Mouse (Mus musculus): Measurements from ENCODE around the gene Spock1.

Gene Spock1

DNA sequence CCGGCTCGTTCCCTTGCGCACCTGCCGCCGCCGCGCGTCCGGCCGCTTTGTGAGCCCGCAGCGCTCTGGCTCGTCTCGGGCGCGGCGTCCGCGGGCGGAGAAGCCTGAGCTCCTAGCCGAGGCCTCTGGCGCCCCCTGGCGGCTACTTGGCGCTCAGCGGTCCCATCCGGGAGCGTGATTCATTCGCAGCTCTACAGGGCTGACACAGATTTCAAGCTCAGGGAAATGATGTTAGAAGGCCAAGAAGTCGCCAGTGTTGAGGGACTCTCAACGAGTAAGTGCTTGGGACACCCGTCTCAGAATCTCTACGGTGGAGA is at the start of gene Spock1:
Spock1 (minus strand) TSS at position 67 of the 317 bp plus-strand sequence.
- CTCF ChIA-PET, result interaction anchor here (0.6 to 2.2 kb wide), 49 partner anchors 9 to 985 kb away, joined by 3 to 14 read pairs (median 3); partner anchors contain the start of gene Idnk (in 1 of the 4)
- POLR2A ChIA-PET, result interaction anchor here in 2 of 4 experiments (0.6 to 0.7 kb wide), 4 partner anchors 19 to 1054 kb away, joined by 3 to 7 read pairs (median 4); no protein-coding TSS in a partner anchor

DNA sequence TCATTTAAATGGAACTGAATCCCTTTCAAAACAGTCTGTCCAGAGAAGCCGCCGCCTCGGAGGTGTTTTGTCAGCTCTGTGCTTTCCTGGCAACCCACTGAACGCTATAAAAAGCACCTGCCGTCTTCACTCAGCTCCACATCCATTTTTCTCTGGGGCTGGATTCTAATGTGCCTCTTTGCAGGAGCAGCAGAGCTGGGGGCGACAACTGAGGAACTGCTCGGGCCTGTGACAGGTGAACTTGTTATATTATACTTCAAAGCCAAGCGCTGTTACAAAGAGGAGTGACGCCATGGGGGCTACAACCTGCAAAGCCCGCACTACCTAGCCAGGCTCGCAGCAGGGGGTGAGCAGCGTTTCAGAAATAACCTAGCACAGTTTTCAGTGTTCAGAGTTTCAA is 42.0 kb upstream of the Spock1 start:
- CTCF ChIA-PET, result no interaction called here
- POLR2A ChIA-PET, result interaction anchor here in 1 of 4 experiments (0.6 kb wide), 1 partner anchor 1761 kb away, joined by 7 read pairs; no protein-coding TSS in a partner anchor

DNA sequence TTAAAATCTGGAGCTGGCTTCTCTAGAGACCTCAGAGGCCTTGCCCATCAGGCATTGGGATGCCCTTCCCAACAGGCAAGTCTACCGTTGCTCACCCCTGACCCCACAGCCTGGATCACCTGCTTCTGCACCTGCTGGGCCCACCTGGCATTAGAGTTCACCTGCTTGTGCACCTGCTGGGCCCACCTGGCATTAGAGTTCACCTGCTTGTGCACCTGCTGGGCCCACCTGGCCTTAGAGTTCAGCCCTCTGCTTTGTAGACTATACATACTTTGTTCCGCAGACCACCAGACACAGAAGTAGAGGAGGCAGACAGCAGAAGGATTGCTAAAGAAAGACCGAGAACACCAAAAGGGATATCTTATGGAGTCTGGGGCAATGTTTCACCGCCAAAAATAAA is 41.4 kb upstream of the Spock1 start:
- CTCF ChIA-PET, result no interaction called here
- POLR2A ChIA-PET, result no interaction called here

DNA sequence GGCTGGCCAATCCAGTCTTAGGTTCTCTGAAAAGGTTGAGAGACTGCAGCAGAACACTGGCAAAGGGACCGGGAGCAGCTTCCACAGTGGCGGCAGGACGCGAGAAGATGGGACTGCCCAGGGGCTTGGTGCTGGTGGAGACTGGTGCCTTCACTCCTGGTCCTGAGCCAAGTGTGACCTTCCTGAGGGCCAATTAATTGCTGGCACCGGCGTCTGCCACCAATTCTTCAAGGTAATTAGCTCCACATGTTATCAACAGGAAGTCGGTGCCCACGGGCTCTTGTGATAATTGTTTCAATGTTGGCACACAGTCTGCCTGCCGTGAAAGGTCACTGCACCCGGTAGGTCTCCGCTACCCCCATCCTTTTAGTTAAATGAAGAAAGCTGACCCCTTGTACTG is 37.1 kb upstream of the Spock1 start:
- POLR2A ChIA-PET, result no interaction called here
- CTCF ChIA-PET, result no interaction called here

DNA sequence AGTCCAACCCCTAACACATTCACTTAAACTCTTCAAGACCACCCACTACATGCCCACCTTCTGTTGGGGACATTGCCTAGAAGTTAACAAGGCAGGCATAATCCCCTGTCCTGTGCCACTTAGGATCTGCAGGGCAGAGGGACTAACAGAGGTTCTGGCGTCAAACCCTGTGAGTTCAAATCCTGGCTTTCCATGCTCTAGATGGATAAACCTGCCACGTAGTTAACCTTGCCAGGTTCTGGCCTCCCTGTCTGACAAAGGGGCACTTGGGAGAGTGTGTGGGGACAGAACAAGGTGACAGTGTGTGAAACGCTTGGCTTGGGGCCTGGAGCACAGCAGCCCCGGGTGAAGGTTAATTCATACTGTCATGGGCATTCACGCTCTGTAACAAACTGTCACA is 36.3 kb upstream of the Spock1 start:
- ChIA-PET POLR2A (no interaction called here), CTCF (no interaction called here)

DNA sequence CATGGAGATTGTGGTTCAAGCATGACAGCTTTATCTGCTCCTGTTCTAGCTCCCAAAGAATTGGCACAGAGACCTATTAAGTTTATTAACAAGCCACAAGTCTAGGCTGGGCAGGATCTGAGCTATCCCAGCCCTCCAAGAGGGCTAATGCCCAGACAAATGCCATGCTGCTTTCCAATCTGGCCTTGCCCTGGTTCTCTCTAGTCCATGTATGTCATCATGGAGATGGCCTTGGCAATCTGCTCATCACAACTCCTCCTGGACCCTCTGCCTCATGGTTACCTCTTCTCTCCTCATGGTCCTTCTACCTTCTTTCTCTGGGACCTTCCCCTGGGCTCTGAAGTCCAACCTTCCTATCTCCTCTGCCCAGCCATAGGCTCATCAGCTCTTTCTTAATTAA is 35.8 kb upstream of the Spock1 start:
- CTCF ChIA-PET, result no interaction called here
- POLR2A ChIA-PET, result no interaction called here

DNA sequence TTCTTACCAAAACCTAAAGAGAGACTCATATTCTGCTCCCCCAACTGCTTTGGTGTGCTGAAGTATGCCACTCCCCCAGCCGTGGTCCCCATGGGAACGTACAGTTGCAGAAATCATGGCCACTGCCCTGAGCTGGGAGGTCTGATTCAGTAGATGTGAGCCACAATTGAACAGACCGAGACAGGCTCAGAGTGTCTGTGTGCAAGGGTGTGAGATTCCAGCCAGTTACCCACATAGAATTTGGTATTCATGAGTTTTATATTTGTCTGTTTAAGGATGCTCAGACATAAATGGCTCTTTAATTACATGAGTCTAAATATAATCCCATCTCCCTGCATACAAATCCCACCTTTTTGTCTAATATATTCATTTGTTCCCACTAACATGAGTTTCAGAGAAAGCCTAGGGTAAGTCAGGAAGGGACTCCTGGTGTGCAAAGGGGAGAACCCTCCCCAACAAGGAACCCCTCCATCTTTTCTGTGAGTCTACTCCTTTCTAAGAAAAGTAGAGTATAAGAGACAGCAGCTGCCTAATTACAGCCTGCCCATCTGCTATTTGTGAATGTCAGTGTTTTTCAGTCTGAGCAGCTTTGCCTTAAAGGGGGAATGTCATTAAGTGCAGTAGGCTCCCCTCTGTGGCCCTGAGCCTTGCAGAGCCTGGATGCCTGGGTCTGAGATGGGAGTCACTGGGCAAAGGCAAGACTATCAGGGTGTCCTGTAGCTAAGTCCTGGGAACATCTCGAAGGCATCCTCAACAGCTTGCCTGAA is 29.5 kb upstream of the Spock1 start:
- POLR2A ChIA-PET, result interaction anchor here in 1 of 4 experiments (0.9 kb wide), 1 partner anchor 1610 kb away, joined by 3 read pairs; no protein-coding TSS in a partner anchor
- CTCF ChIA-PET, result interaction anchor here in 1 of 4 experiments (0.8 kb wide), 1 partner anchor 10 kb away, joined by 4 read pairs; no protein-coding TSS in a partner anchor

DNA sequence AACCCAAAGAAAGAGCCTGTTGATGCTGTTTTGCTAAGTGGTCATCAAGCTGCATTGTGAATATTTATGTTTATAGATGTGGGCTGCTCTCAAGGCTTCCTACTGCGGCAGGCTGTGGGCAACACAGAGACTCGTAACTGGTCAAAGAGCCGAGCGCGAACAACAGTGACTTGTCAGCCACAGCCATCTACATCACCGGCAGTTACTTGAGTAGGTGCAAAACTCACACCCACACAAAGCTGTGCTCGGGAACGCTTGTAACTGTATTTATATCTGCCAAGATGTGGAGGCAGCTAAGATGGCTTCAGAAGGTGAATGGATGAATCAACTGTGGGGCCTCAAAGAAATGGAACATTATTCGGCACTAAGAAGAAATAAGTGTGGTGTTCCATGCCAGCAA is 23.9 kb upstream of the Spock1 start:
- CTCF ChIA-PET, result interaction anchor here in 1 of 4 experiments (0.6 to 1.1 kb wide), 2 partner anchors 8 to 25 kb away, joined by 3 to 4 read pairs; partner anchors contain the start of gene Spock1
- POLR2A ChIA-PET, result no interaction called here

DNA sequence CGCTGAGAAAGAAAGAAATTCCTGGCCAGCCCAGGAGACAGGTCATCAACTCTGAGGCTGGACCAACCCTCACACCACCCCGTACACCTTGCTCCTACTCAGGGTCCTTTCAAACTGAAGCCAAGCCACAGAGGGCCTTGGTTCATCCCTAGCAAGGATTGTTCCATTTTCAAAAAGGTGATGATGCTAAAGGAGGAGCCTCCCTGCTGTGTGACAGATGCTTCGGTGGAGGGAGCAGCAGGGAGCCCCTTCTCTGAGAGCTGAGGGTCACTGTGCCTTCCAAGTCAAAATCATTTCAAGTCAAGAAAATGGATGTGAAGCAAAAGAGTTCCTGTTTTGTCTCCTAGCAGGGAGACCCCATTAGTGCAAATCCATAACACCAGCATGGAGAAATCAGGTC is 23.2 kb upstream of the Spock1 start:
- ChIA-PET POLR2A (no interaction called here), CTCF (interaction anchor here in 2 of 4 experiments (0.6 to 1.4 kb wide), 2 partner anchors 23 to 1369 kb away, joined by 3 read pairs; partner anchors contain the start of gene Spock1 (in 1 of the 2))

DNA sequence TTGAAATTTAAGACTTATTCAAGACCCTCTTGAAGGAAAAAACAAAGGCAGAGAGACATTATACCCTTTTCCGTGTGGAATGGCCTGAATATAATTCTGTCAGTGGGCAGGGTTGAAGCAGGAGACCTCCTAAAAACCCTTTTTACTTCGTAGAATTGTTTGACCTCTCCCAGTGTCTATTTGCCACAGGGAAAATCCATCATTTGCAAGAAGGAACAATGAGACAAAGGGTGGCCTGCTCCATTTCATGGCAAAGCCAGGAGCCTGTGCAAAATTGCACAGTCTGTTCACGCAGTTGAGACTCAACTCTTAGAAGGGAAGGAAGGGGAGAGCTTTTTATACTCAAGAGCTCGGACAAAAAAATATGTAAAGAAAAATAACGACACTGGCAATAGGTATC is 22.6 kb upstream of the Spock1 start:
- POLR2A ChIA-PET, result interaction anchor here in 1 of 4 experiments (0.6 to 0.7 kb wide), 2 partner anchors 27 to 725 kb away, joined by 3 to 6 read pairs; no protein-coding TSS in a partner anchor
- CTCF ChIA-PET, result interaction anchor here in 2 of 4 experiments (0.6 to 1.4 kb wide), 2 partner anchors 23 to 1368 kb away, joined by 3 read pairs; partner anchors contain the start of gene Spock1 (in 1 of the 2)

DNA sequence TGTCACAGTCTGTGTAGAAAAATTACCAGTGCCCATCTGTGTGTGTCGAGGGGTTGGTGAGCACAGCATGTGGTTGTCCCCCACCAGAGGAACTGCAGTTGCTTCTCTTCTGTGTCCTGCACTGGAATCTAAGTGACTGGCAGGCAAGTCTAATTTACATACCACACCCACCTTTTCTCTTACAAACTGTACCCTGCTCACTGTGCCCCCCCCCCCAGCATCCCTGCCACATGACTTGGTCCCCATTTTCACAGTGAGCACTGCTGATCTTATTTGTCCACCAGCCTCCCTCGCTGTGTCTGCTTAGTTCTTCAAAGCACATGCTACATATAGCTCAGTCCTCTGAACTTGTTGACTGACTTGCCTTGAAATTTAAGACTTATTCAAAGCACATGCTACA is 22.2 kb upstream of the Spock1 start:
- ChIA-PET POLR2A (interaction anchor here in 1 of 4 experiments (0.6 to 0.7 kb wide), 2 partner anchors 28 to 726 kb away, joined by 3 to 6 read pairs; no protein-coding TSS in a partner anchor), CTCF (interaction anchor here in 1 of 4 experiments (1.4 kb wide), 1 partner anchor 22 kb away, joined by 3 read pairs; the partner anchor contains the start of gene Spock1)

DNA sequence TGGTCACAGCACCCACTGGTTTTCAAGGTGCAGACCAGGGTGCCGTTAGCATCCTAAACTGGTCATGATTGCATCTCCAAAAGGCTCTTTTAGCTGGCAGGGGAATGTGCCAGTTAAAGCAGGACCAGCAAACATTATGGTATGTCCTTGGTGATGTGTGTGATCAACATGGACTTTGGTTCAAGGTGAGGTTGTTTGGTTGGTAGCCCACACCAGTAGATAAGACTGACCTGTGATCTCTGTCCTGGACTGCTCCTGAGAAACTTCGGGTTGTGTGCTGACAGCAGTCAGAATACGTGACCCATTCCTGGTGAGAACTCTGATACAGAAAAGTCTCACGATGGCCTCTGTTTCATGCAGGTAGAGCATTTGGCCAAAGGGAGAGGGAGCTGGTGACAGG is 11.8 kb upstream of the Spock1 start:
- ChIA-PET POLR2A (no interaction called here), CTCF (interaction anchor here in 1 of 4 experiments (0.6 kb wide), 1 partner anchor 679 kb away, joined by 3 read pairs; no protein-coding TSS in a partner anchor)

DNA sequence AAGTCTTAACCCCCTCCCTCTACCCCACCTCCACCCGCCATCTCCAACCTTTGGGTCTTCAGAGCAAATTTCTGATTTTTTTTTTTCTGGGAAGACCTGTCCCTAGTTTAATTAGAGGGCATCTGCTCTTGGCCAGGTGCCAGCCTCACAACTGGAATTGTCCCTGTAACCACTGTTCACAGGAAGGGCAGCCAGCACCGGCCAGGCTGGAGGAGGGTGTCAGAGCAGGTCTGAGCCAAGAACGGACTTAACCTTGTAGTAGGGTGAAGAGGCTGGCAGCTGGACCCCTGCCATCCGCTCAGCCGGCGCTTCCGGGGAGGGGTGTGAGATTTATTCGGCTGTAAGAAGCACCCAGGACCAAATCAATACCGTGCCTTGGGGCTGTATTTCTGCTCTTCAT is 3.0 kb upstream of the Spock1 start:
- ChIA-PET CTCF (no interaction called here), POLR2A (interaction anchor here in 1 of 4 experiments (0.6 kb wide), 1 partner anchor 369 kb away, joined by 3 read pairs; no protein-coding TSS in a partner anchor)

DNA sequence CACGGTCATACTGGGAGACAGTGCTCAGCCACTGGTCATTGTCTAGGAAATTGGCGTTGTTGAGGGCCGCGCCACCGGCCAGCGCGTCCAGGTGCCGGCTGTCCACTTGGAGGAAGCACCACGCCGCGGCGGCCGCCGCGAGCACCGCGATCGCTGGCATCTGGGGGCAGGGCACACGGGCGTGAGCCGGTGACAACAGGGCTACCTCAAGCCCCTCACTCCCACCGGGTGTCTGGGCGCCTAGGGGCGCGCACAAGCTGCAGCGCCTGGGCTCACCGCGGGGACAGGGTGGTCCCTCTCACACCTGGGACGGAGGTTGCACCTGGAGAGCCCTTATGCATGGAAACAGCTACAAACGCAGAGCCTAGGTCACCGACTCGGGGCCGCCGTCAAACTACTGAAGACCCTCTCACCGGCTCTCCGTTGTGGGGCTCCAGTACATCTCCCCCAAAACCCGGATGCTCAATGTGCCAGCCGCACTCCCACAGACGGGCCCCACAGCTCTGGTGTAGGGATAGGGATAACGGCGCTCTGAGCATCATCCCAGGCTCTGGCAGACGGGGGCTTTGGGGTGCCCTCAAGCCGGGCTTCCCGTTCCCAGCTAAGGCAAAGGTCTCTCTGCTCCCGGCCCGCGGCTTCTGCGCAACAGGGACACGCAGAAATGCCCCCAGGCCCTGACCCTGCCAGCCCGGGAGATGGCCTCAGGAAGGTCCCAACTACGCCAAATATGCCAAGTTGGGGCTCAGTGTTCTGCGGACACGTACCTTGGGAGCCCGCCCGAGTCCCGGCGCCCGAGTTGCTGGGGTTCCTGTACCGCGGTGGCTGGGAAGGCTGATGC is 485 bp downstream of the Spock1 start:
- CTCF ChIA-PET, result interaction anchor here (0.5 to 2.2 kb wide), 46 partner anchors 10 to 1625 kb away, joined by 3 to 14 read pairs (median 4); partner anchors contain the start of gene Idnk (in 1 of the 4)
- POLR2A ChIA-PET, result interaction anchor here in 1 of 4 experiments (0.6 kb wide), 1 partner anchor 210 kb away, joined by 6 read pairs; no protein-coding TSS in a partner anchor

DNA sequence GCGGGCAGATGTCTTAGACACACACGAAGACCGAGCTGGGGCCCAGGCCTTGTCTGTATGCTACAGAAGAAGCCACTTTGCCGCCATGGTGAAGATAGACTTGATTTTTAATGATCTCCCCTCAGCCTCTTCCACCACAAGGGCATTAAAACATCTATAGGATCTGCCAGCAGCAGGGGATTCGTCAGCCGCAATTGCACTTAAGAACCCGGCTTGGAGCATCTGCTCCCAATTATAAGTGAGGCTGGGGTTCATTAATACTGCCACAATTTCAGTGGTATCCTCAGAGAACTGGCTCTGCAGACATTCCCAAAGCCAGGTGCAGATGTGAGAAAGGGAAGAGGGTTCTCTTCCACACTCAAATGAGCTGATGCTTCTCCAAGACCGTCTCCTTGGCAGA is 13.5 kb downstream of the Spock1 start:
- ChIA-PET CTCF (no interaction called here), POLR2A (no interaction called here)

DNA sequence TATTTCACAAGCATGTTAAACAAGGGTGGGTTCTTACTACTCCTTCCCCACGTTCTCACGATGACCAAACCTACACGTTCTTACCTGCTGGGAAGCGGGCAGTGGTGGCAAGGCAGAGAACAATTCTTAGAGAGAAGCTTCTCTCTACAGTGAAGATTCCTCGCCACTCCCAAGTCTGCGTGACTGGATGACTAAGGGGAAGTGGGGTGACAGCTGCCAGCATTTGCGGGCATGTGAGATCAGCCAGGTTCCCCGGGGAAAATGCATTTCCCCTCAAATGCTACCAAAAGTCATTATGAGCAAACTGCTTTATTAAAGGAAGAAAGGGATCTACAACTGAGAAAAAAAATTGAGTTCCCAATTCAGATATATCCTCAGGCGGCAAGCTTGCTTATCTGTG is 18.4 kb downstream of the Spock1 start:
- ChIA-PET CTCF (interaction anchor here in 2 of 4 experiments (0.6 to 1.5 kb wide), 2 partner anchors 19 to 59 kb away, joined by 5 to 9 read pairs; partner anchors contain the start of gene Spock1 (in 1 of the 2)), POLR2A (interaction anchor here in 3 of 4 experiments (0.6 to 1.2 kb wide), 4 partner anchors 19 to 1596 kb away, joined by 3 to 8 read pairs (median 4); no protein-coding TSS in a partner anchor)

DNA sequence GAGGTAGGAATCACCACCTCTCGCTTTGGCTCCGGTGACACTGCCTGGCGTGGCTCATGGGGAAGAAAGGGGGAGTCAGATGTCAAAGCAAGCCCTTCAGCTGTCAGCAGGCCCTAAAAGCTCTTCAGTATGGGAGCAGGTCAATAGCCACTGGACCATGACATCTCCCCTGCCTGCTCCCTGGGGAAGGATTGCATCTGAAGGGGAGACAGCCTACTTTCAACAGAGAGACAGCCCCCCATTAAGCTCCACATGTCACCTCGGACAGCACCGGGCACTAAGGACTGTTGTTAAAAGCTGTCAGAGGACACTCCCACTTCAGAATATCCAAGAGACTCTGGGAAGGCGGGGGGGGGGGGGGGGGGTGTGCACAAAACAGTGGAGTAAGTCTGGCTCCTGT is 19.1 kb downstream of the Spock1 start:
- ChIA-PET CTCF (interaction anchor here in 1 of 4 experiments (1.5 kb wide), 1 partner anchor 19 kb away, joined by 5 read pairs; the partner anchor contains the start of gene Spock1), POLR2A (interaction anchor here in 3 of 4 experiments (0.6 to 1.2 kb wide), 4 partner anchors 19 to 1596 kb away, joined by 3 to 8 read pairs (median 4); no protein-coding TSS in a partner anchor)

DNA sequence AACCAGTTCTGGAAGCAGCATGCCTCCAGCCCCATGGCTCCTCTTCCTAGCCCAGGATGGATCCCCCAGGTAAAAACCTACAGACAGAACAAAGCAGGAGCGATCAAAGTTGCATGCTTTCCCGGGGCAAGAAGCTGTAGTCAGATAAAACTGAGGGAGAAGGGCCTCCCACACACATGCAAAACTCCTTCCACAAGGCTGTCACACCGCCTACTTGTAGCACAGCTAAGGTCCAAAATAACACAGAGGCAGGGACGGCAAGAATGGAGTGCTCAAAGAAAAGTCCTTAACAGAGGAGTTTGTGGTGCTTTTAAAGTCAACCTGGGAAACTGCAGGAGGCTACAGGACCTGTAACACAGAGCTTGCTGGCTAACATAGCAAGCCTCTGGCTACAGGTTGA is 28.3 kb downstream of the Spock1 start:
- ChIA-PET CTCF (interaction anchor here in 1 of 4 experiments (1.1 kb wide), 1 partner anchor 28 kb away, joined by 4 read pairs; the partner anchor contains the start of gene Spock1), POLR2A (no interaction called here)

DNA sequence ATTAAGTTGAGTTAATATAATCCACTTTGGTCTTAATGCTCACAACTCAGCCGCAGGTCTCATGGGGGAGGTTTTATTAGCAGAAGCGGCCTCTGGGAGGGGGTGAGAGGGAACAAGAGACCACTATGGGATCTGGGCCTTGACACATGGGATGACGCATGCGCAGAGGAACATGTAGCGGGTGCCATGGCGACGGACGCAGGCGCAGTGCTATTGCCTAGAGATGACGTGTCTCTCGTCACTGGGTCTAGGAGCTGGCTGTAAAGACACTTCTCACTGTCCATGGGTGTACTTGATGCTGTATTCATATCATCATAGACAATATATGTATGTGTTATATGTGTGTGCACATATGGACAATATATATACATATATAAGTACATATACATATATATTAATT is 29.3 kb downstream of the Spock1 start:
- ChIA-PET CTCF (interaction anchor here in 1 of 4 experiments (1.5 kb wide), 1 partner anchor 464 kb away, joined by 3 read pairs; no protein-coding TSS in a partner anchor), POLR2A (no interaction called here)
